Mouse (Mus musculus) Patski (cell line): ENCODE measurements at regions not wholly inside any gene's neighbourhood (a gene's known extent, or its start where the extent isn't known, plus 50 kb on each side); places are given as distances from the start of the nearest gene placed in this dataset.

Experiments
- ATAC-seq: fragments of 100-300 bp; one replicate; pipeline ENCODE4 v1.8.0; 2021
- CTCF ChIA-PET: fragments of 350-600 bp; sonication (Branson Sonifier 250); formaldehyde crosslinking; loops from one replicate; lab custom pipeline; 2022; ENCODE audit warnings: inconsistent platforms; lab: Charles Lee
- POLR2A ChIA-PET: fragments of 350-600 bp; sonication (Branson Sonifier 250); formaldehyde crosslinking; loops from one replicate; lab custom pipeline; 2022; ENCODE audit warnings: antibody characterized with exemption, inconsistent platforms; lab: Charles Lee
- DNase-seq: peaks from one replicate; pipeline ENCODE4 v3.0.0-alpha.2; 2011; ENCODE audit warnings: low read depth, low spot score
- H3K27me3 ChIP-seq: fragments of 371-371 bp; one replicate; pipeline ENCODE4 v1.5.1; 2021
- CTCF ChIP-seq: fragments of 100-300 bp; IDR thresholded peaks from one replicate; pipeline ENCODE4 v1.5.1; 2021
- in situ Hi-C: fragments of 300-500 bp; cut with MboI; formaldehyde crosslinking; loops from 3 replicates; pipeline ENCODE4 v1.11.1; 2018; ENCODE audit warnings: low pct_unique_long_range_greater_than_20kb, mixed read lengths

- CTCF ChIA-PET: interaction anchor here (0.6 to 1.3 kb wide), 2 partner anchors 10 to 269 kb away, joined by 3 to 4 read pairs; no protein-coding TSS in a partner anchor
- no peak for ATAC-seq
- in situ Hi-C loops: no loop called here
- POLR2A ChIA-PET: no interaction called here
- DNase-seq: no peak
- TF ChIP-seq CTCF: no peak
- H3K27me3 ChIP-seq: no peaks in the 10 kb centered on the region
Measured at GRCm38 (mm10) chr1:35806731-35807130, 261.5 kb upstream of the Hs6st1 start.

GRCm38 (mm10) chr1:35808894-35809293, 259.3 kb upstream of the Hs6st1 start:
- in situ Hi-C loops: no loop called here
- ATAC-seq (no peak), DNase-seq (no peak)
- no peaks in the 10 kb centered on the region for H3K27me3 ChIP-seq
- CTCF ChIA-PET: interaction anchor here (1.2 kb wide), 1 partner anchor 22 kb away, joined by 5 read pairs; no protein-coding TSS in a partner anchor
- no peak for TF ChIP-seq CTCF
- POLR2A ChIA-PET: no interaction called here

- ATAC-seq (no peak), DNase-seq (no peak)
- in situ Hi-C loops: no loop called here
- ChIA-PET CTCF (interaction anchor here (1.2 kb wide), 1 partner anchor 23 kb away, joined by 5 read pairs; no protein-coding TSS in a partner anchor), POLR2A (no interaction called here)
- H3K27me3 ChIP-seq: no peaks in the 10 kb centered on the region
- TF ChIP-seq CTCF: no peak
Measured at GRCm38 (mm10) chr1:35809341-35809740, 258.9 kb upstream of the Hs6st1 start.

DNA sequence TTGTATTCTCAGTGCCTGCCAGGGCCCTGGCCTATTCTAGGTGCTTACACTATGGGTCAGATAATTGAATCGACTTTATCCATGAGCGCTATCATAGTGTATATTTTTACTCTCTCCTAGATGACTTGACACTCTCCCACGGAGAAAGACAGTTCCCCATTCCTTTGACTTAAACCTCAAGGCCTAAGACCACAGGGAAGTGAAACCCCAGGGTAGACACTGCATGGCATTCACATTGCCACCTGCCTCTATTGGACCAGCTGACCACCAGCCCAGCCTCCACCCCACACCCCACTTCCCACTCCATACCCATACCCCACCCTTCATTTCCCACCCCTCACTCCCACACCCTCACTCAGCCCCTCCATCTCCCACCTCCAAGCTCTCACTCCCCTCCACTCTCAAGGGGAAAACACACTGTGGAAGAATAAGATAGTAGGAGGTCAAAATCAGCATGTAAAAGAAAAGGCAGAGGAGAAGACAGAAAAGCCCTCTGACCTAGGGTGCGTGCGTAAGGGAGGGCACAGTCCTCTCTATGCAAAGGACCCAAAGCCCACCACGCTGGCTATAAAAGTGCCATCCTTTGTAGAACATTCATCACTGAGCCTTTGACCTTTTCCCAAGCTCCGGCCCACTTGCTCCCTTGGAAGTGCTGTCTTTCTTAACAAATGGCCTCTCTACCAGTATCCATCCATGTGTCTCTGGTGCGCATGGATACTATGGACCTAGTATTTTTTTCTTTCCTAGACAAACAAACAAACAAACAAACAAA, 257.4 kb upstream of the Hs6st1 start:
- DNase-seq: no peak
- no peak for TF ChIP-seq CTCF
- POLR2A ChIA-PET: interaction anchor here (0.6 to 0.8 kb wide), 2 partner anchors 37 to 661 kb away, joined by 3 to 5 read pairs; no protein-coding TSS in a partner anchor
- CTCF ChIA-PET: no interaction called here
- H3K27me3 ChIP-seq: no peaks in the 10 kb centered on the region
- no peak for ATAC-seq
- in situ Hi-C loops: no loop called here

GRCm38 (mm10) chr1:35811380-35811779, 256.8 kb upstream of the Hs6st1 start:
- ATAC-seq: no peak
- CTCF ChIA-PET: no interaction called here
- in situ Hi-C loops: no loop called here
- H3K27me3 ChIP-seq: no peaks in the 10 kb centered on the region
- TF ChIP-seq CTCF: no peak
- DNase-seq: no peak
- POLR2A ChIA-PET: interaction anchor here (0.6 to 0.8 kb wide), 2 partner anchors 12 to 662 kb away, joined by 4 to 5 read pairs; no protein-coding TSS in a partner anchor

DNA sequence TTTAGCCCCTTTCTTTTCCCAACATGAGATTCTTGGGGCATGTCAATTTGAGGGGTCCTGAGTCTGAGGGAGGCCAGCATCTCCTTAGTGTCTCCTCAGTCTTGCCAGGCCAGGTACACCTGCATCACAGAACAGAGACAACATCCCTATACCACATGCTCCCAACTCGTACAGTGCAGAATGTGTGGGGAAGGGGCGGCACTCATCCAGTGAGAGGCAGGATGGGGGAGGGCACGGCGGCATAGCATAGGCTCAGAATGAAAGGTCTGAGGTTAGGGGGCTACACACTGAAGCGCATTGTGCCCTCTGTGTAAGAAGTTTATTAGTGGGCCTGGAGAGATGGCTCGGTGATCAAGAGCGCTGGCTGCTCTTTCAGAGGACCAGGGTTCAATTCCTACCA, 256.4 kb upstream of the Hs6st1 start:
- ChIA-PET POLR2A (interaction anchor here (0.6 kb wide), 1 partner anchor 12 kb away, joined by 4 read pairs; no protein-coding TSS in a partner anchor), CTCF (no interaction called here)
- ATAC-seq (no peak), DNase-seq (no peak)
- H3K27me3 ChIP-seq: no peaks in the 10 kb centered on the region
- TF ChIP-seq CTCF: no peak
- in situ Hi-C loops: no loop called here

GRCm38 (mm10) chr1:35813625-35814024, 254.6 kb upstream of the Hs6st1 start:
- ChIA-PET POLR2A (interaction anchor here (0.5 kb wide), 1 partner anchor 31 kb away, joined by 4 read pairs; no protein-coding TSS in a partner anchor), CTCF (no interaction called here)
- no peak for TF ChIP-seq CTCF
- no peaks in the 10 kb centered on the region for H3K27me3 ChIP-seq
- in situ Hi-C loops: no loop called here
- DNase-seq (no peak), ATAC-seq (no peak)

DNA sequence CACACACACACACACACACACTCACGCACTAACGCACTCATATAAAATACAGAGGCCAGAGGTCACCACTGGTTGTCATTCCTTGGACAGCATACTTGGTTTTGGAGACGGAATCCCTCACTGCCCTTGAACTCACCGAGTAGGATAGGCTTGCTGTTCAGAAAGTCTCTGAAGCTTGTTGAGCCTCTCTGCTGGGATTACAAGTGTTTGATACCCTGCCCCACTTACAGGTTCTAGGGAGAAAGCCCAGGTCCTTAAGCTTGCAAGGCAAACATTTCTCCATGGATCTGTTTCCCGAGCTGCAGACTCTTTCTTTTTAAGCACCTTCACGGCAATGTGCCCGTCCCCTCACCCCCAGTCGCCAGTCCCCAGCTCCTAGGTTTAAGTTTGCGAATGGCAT, 254.0 kb upstream of the Hs6st1 start:
- H3K27me3 ChIP-seq: no peaks in the 10 kb centered on the region
- POLR2A ChIA-PET: interaction anchor here (0.5 kb wide), 1 partner anchor 31 kb away, joined by 4 read pairs; no protein-coding TSS in a partner anchor
- ATAC-seq: no peak
- TF ChIP-seq CTCF: no peak
- in situ Hi-C loops: no loop called here
- no peak for DNase-seq
- CTCF ChIA-PET: no interaction called here

GRCm38 (mm10) chr1:35814751-35815150, 253.4 kb upstream of the Hs6st1 start:
- DNase-seq (no peak), ATAC-seq (no peak)
- in situ Hi-C loops: no loop called here
- POLR2A ChIA-PET: no interaction called here
- TF ChIP-seq CTCF: no peak
- H3K27me3 ChIP-seq: no peaks in the 10 kb centered on the region
- CTCF ChIA-PET: interaction anchor here (0.7 kb wide), 1 partner anchor 9 kb away, joined by 3 read pairs; no protein-coding TSS in a partner anchor

DNA sequence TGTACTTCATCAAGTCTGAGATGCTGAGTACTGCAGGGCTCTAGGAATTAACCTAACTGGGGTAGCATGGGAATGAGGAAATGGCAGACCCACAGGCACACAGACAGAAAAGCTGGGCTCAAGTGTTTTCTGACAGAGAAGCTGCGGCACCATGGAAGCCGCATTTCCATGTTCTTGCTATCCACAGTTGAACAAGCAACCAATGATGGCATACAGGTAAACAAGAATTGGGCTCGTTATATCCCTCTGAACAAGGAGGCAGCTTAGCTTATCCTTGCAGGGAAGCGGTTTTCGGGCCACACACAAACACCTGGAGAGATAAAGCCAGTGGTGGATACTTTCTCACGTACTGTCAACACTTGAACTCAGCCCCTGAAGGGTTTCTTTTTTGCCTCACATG, 246.4 kb upstream of the Hs6st1 start:
- DNase-seq: no peak
- H3K27me3 ChIP-seq: no peaks in the 10 kb centered on the region
- ChIA-PET CTCF (no interaction called here), POLR2A (no interaction called here)
- in situ Hi-C loops: no loop called here
- no peak for ATAC-seq
- TF ChIP-seq CTCF: no peak
